Mouse (Mus musculus) heart, embryonic 16.5 days (tissue): ENCODE results near the gene Olfr1326-ps1. TPM values are rescaled to one million over a fixed set of nuclear protein-coding genes. Genes with fewer than 3 reads are reported as not detected.

Experiments
- ATAC-seq: fragments of 200-750 bp; cut with Nextera tagmentation; replicated peaks from 2 replicates; pipeline ENCODE4 v1.8.0; 2017; ENCODE audit warnings: moderate number of reproducible peaks; ENCODE audit not compliant: insufficient read depth, low FRiP score; ENCODE audit errors: extremely low read depth
- H3K27ac ChIP-seq: fragments of 300-500 bp; sonication (generic); 2 replicates; pipeline ENCODE4 v1.5.1; 2014; ENCODE audit warnings: mild to moderate bottlenecking, low read length, control low read depth, moderate library complexity
- H3K27me3 ChIP-seq: fragments of 300-500 bp; sonication (generic); 2 replicates; pipeline ENCODE4 v1.6.1; 2014; ENCODE audit warnings: low read length, mixed read lengths; ENCODE audit not compliant: control insufficient read depth, insufficient read depth
- H3K36me3 ChIP-seq: fragments of 300-500 bp; sonication (generic); 2 replicates; pipeline ENCODE4 v1.6.1; 2014; ENCODE audit not compliant: control insufficient read depth, insufficient read depth
- H3K4me1 ChIP-seq: fragments of 300-500 bp; sonication (generic); 2 replicates; pipeline ENCODE4 v1.6.1; 2014; ENCODE audit warnings: low read length, mixed read lengths; ENCODE audit not compliant: control insufficient read depth, insufficient read depth
- H3K4me2 ChIP-seq: fragments of 300-500 bp; sonication (generic); 2 replicates; pipeline ENCODE4 v1.6.1; 2014; ENCODE audit warnings: low read depth, mild to moderate bottlenecking, control low read depth, low read length
- H3K4me3 ChIP-seq: fragments of 300-500 bp; sonication (generic); 2 replicates; pipeline ENCODE4 v1.5.1; 2014; ENCODE audit warnings: mild to moderate bottlenecking, control low read depth, low read length
- H3K9ac ChIP-seq: fragments of 300-500 bp; sonication (generic); 2 replicates; pipeline ENCODE4 v1.6.1; 2014; ENCODE audit warnings: low read length, control low read depth
- H3K9me3 ChIP-seq: fragments of 300-500 bp; sonication (generic); replicated peaks from 2 replicates; pipeline ENCODE4 v1.6.1; 2016; ENCODE audit warnings: low read length; ENCODE audit not compliant: control insufficient read depth
- WGBS: fragments of 180-500 bp; shearing (Covaris S2); extraction: QIAGEN DNeasy Blood & Tissue Kit; methylation state at CpG from one replicate; pipeline ENCODE4 v1.1.7; 2014; 5-methylcytosine and 5-hydroxymethylcytosine counted together
- polyA plus RNA-seq: library from polyadenylated mRNA; unstranded; fragments of >200 nt; fragmentation: Nextera tagmentation; extraction: Ambion mirVana; gene quantifications from 2 replicates; pipeline ENCODE4 v1.2.1, GENCODE M21; 2015

Gene Olfr1326-ps1
- not detected in 2 replicates for polyA plus RNA-seq

DNA sequence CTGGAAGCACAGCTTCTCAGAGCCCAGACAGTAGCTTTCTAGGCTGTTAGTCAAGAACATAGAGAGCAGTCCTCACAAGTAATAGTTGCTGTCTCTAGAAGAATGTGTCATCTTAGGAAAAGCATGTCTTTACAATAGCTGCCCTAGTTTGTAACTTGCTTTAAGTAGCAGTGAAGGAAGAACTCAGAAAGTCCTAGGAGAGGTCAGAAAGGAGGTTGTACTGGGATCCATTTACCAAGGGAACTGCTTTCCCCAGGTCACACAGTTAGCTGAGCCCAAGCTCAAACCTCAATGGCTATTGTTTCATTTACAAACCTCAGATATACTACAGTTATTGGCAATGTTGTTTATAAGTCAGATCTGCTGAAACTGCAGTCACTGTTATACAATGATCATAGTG lies at the start of gene Olfr1326-ps1:
Gene Olfr1326-ps1, minus strand, starts transcription at position 101 of the 400 bp plus-strand sequence.
- H3K4me2 ChIP-seq = no peak within 1 kb of the TSS
- H3K9ac ChIP-seq = no peak within 1 kb of the TSS
- H3K4me3 ChIP-seq = no peak within 1 kb of the TSS
- H3K27me3 ChIP-seq = no peaks in the 10 kb centered on the region
- no peaks in the 10 kb centered on the region for H3K4me1 ChIP-seq
- no peak within 1 kb of the TSS for H3K27ac ChIP-seq
- no peaks in the 10 kb centered on the region for H3K36me3 ChIP-seq
- H3K9me3 ChIP-seq = no peaks in the 10 kb centered on the region
- ATAC-seq = no peak

DNA sequence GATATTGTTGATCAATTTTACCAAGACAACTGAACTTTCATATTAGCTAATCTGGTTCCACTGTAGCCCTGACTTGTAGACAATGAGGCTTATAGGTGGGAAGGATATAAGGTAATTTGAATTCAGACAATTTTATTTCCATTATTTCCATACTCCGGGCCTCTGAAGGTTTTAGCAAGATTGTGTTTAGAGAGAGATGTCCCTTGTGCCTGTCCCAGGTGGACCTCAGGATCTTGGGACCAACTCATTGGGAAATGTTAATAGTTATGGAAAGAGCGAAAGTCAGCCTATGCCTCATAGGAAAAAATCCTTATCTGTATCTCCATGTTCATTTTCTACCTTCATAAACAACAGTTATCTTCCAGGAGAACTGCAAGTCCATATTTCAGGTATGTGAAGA lies 17.7 kb upstream of the Olfr1326-ps1 start, which contains the start of gene Olfr1325:
Gene Olfr1325, plus strand, starts transcription at position 301 of the 400 bp plus-strand sequence.
- 77% methylated on average over 2 of the region's 2 CpGs for WGBS
- Histone ChIP-seq H3K4me1 (no peaks in the 10 kb centered on the region), H3K27me3 (no peaks in the 10 kb centered on the region), H3K9me3 (no peaks in the 10 kb centered on the region), H3K27ac (no peak within 1 kb of the TSS), H3K36me3 (no peaks in the 10 kb centered on the region), H3K4me2 (no peak within 1 kb of the TSS), H3K4me3 (no peak within 1 kb of the TSS), H3K9ac (no peak within 1 kb of the TSS)
- ATAC-seq = no peak

Other genes starting within 250 kb of the Olfr1326-ps1 start
- gene Plxna3, start 245.8 kb downstream of the Olfr1326-ps1 start, polyA plus RNA-seq = 3.3 and 5.6 TPM in 2 replicates
- 79.3 and 81.7 TPM in 2 replicates for gene Lage3, start 221.3 kb downstream of the Olfr1326-ps1 start, polyA plus RNA-seq
- gene Ubl4a, start 201.7 kb downstream of the Olfr1326-ps1 start, polyA plus RNA-seq = 61.2 and 66.1 TPM in 2 replicates
- 14.9 and 17.2 TPM in 2 replicates for gene Slc10a3, start 201.5 kb downstream of the Olfr1326-ps1 start, polyA plus RNA-seq
- 26.4 and 29.0 TPM in 2 replicates for gene Fam3a, start 181.6 kb downstream of the Olfr1326-ps1 start, polyA plus RNA-seq
- gene Ikbkg, start 181.6 kb downstream of the Olfr1326-ps1 start, polyA plus RNA-seq = 21.9 and 23.0 TPM in 2 replicates
- gene G6pdx, start 145.7 kb downstream of the Olfr1326-ps1 start, polyA plus RNA-seq = 18.0 and 20.3 TPM in 2 replicates
- not detected in 2 replicates for gene Gm6880, start 93.5 kb downstream of the Olfr1326-ps1 start, polyA plus RNA-seq
- gene Olfr1325, start 17.8 kb upstream of the Olfr1326-ps1 start, polyA plus RNA-seq = not detected in 2 replicates
- not detected in 2 replicates for gene Gm5640, start 70.7 kb upstream of the Olfr1326-ps1 start, polyA plus RNA-seq
- gene Gm6890, start 166.0 kb upstream of the Olfr1326-ps1 start, polyA plus RNA-seq = not detected in 2 replicates